Mouse (Mus musculus) macrophage (primary cell): ENCODE data around the gene Mmp13. TPM values are rescaled to one million over a fixed set of nuclear protein-coding genes. Genes with fewer than 3 reads are reported as not detected.

ENCODE experiments used
- polyA plus RNA-seq: library from polyadenylated mRNA; stranded (reverse); fragments of 250-400 nt; gene quantifications from 3 replicates; pipeline ENCODE4 v1.2.4, GENCODE M21; 2018; ENCODE audit warnings: inconsistent platforms

The Mmp13 gene
- polyA plus RNA-seq, 1 experiment from 2014 or later: 7.8 TPM

Other genes with a start within 250 kb of the Mmp13 start
- 0.60 to 1.00 TPM (median 0.77 TPM) in 3 replicates for gene Dync2h1, start 88.1 kb upstream of the Mmp13 start, polyA plus RNA-seq
- gene Dcun1d5, start 88.0 kb upstream of the Mmp13 start, polyA plus RNA-seq: 40.9 to 60.2 TPM (median 53.1 TPM) in 3 replicates
- gene Mmp12, start 71.9 kb downstream of the Mmp13 start, polyA plus RNA-seq: 54.9 to 462 TPM (median 339 TPM) in 3 replicates
- gene Mmp1b, start 115.5 kb downstream of the Mmp13 start, polyA plus RNA-seq: not detected in 3 replicates
- not detected in 3 replicates for gene Mmp3, start 173.3 kb downstream of the Mmp13 start, polyA plus RNA-seq
- 0.75 to 2.0 TPM in 2 of 3 replicates, not detected in the other for gene Mmp10, start 229.8 kb downstream of the Mmp13 start, polyA plus RNA-seq